Comparison of ENCODE assay signal across 15 mouse cellular contexts in the genomic region with DNA sequence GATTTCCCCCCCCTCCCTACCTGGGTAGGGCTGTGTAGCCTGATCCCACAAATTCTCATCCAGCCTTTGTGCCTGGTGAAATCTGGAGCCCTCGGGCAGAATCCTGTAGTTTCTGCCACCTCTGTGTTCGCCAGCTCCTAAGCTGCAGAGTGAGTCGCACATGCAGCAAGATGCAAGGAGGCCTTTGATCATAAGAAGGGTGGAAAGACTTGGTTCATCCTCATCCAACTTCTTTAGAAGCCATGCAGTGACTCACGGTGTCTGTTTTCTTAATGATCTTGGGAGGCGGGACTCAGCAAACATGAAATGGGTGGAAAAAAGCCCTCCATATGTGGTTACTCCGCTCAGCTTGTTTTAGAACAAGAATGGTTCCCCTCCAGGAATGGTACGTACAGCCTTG. TPM values are rescaled to one million over a fixed set of nuclear protein-coding genes. Genes with fewer than 3 reads are reported as not detected.
DNase-seq lines count a peak whose midpoint lies in the region; ATAC-seq and TF ChIP-seq lines count a peak whose summit lies in the region.
"Had no signal": no experiment of that assay in that cellular context is flagged by ENCODE, and none has a peak within 500 bp of the region (broad histone marks: within the 10 kb centered on the region; RNA-seq: fewer than 3 reads in every experiment).

No protein-coding gene starts in this region.

- DNase-seq in hindbrain, embryonic 14.5 days (ENCODE audit: low spot score): no peak
- DNase-seq in liver, embryonic 11.5 days (ENCODE audit: low spot score): no peak
- DNase-seq in liver: no peak
- DNase-seq in stomach, postnatal 0 days (ENCODE audit: low spot score): no peak
- no peak for DNase-seq in layer of hippocampus, adult 11-12 months (ENCODE audit: low spot score)
- DNase-seq in retina, embryonic 14.5 days (ENCODE audit: low spot score): no peak
- DNase-seq: cerebellum, adult 9-11 months; right cerebral cortex, adult 18-20 months had no signal

- no peak overlapping the region for H3K4me2 ChIP-seq in hindbrain, embryonic 14.5 days (replicated peaks)
- H3K4me2 ChIP-seq in hindbrain, embryonic 16.5 days (ENCODE audit: low read length): no peak overlapping the region
- H3K4me2 ChIP-seq in liver, embryonic 11.5 days: no peak overlapping the region
- no peak overlapping the region for H3K4me2 ChIP-seq in stomach, embryonic 14.5 days (replicated peaks; ENCODE audit: low read depth, low read length)
- H3K4me2 ChIP-seq in stomach, postnatal 0 days (replicated peaks; ENCODE audit: low read depth): no peak overlapping the region
- H3K4me2 ChIP-seq: limb, embryonic 12.5 days; midbrain, embryonic 12.5 days had no signal

- H3K9ac ChIP-seq in hindbrain, embryonic 14.5 days: no peak overlapping the region
- H3K9ac ChIP-seq in hindbrain, embryonic 16.5 days (ENCODE audit: low read depth, low read length): no peak overlapping the region
- H3K9ac ChIP-seq in liver, embryonic 11.5 days (ENCODE audit: low read depth, low read length): no peak overlapping the region
- H3K9ac ChIP-seq in stomach, embryonic 14.5 days (replicated peaks; ENCODE audit: low read depth, low read length): no peak overlapping the region
- no peak overlapping the region for H3K9ac ChIP-seq in stomach, postnatal 0 days (ENCODE audit: low read length)
- H3K9ac ChIP-seq: limb, embryonic 12.5 days; midbrain, embryonic 12.5 days had no signal

- ATAC-seq in hindbrain, embryonic 14.5 days (ENCODE audit: low FRiP score): no peak
- ATAC-seq in hindbrain, embryonic 16.5 days: no peak
- no peak for ATAC-seq in liver, embryonic 11.5 days (replicated peaks; ENCODE audit: low FRiP score)
- no peak for ATAC-seq in stomach, embryonic 14.5 days (ENCODE audit: insufficient number of reproducible peaks, insufficient read depth, low FRiP score, low read depth)
- no peak for ATAC-seq in stomach, postnatal 0 days (ENCODE audit: low FRiP score, low TSS enrichment)

- peaks cover 17% of the 10 kb centered on the region for H3K4me1 ChIP-seq in hindbrain, embryonic 14.5 days (replicated peaks; ENCODE audit: control insufficient read depth, insufficient read depth, low read length)
- H3K4me1 ChIP-seq in hindbrain, embryonic 16.5 days (ENCODE audit: control insufficient read depth, insufficient read depth, low read depth, low read length): peaks cover 9% of the 10 kb centered on the region
- H3K4me1 ChIP-seq in liver, embryonic 11.5 days (replicated peaks; ENCODE audit: control insufficient read depth, insufficient read depth, low read length): peaks cover 7% of the 10 kb centered on the region; the same call in 1 of the 2 replicates
- peaks cover 40% of the 10 kb centered on the region for H3K4me1 ChIP-seq in stomach, embryonic 14.5 days (ENCODE audit: control insufficient read depth, insufficient read depth, low read length)
- H3K4me1 ChIP-seq in stomach, postnatal 0 days (replicated peaks; ENCODE audit: control insufficient read depth, insufficient read depth): 0 out of 2 replicates have a peak, but pooled peaks cover 3% of the 10 kb centered on the region

- TF ChIP-seq CTCF in stomach, postnatal 0 days (IDR thresholded peaks at IDR 0.05; ENCODE audit: low read depth): no peak

- no peaks in the 10 kb centered on the region for H3K27me3 ChIP-seq in hindbrain, embryonic 14.5 days (ENCODE audit: control insufficient read depth, insufficient read depth, low read length)
- H3K27me3 ChIP-seq in hindbrain, embryonic 16.5 days (replicated peaks; ENCODE audit: control insufficient read depth, insufficient read depth, low read length): no peaks in the 10 kb centered on the region
- H3K27me3 ChIP-seq in liver, embryonic 11.5 days (replicated peaks; ENCODE audit: control insufficient read depth, insufficient read depth, low read length): peaks cover 29% of the 10 kb centered on the region
- no peaks in the 10 kb centered on the region; the same call in 1 of the 2 replicates for H3K27me3 ChIP-seq in stomach, embryonic 14.5 days (ENCODE audit: control insufficient read depth, insufficient read depth, low read length)
- no peaks in the 10 kb centered on the region; the same call in 1 of the 2 replicates for H3K27me3 ChIP-seq in stomach, postnatal 0 days (ENCODE audit: control insufficient read depth, insufficient read depth, low read length)

- no peak overlapping the region for H3K4me3 ChIP-seq in hindbrain, embryonic 14.5 days (replicated peaks; ENCODE audit: low read length)
- no peak overlapping the region for H3K4me3 ChIP-seq in hindbrain, embryonic 16.5 days (ENCODE audit: low read length)
- H3K4me3 ChIP-seq in liver, embryonic 11.5 days (ENCODE audit: low read depth, low read length): no peak overlapping the region
- H3K4me3 ChIP-seq in stomach, embryonic 14.5 days (ENCODE audit: low read depth, low read length): no peak overlapping the region
- H3K4me3 ChIP-seq in stomach, postnatal 0 days (ENCODE audit: low read depth, low read length): no peak overlapping the region
- H3K4me3 ChIP-seq: limb, embryonic 12.5 days; midbrain, embryonic 12.5 days had no signal

- no peak for TF ChIP-seq EP300 in stomach, postnatal 0 days (optimal IDR thresholded peaks at IDR 0.05)

- H3K27ac ChIP-seq in hindbrain, embryonic 14.5 days: peak overlapping the region; percentile 45
- H3K27ac ChIP-seq in hindbrain, embryonic 16.5 days (ENCODE audit: low read depth, low read length): no peak overlapping the region
- H3K27ac ChIP-seq in liver, embryonic 11.5 days (ENCODE audit: low read depth, low read length): 0 out of 2 replicates have a peak overlapping the region, but pooled peaks have one; percentile 2
- H3K27ac ChIP-seq in stomach, embryonic 14.5 days (ENCODE audit: low read length): peak overlapping the region; percentile 69; the same call in 1 of the 2 replicates
- no peak overlapping the region for H3K27ac ChIP-seq in stomach, postnatal 0 days (replicated peaks)
- H3K27ac ChIP-seq: limb, embryonic 12.5 days; midbrain, embryonic 12.5 days had no signal

- no peaks in the 10 kb centered on the region for H3K9me3 ChIP-seq in hindbrain, embryonic 14.5 days (ENCODE audit: control insufficient read depth, low read length)
- H3K9me3 ChIP-seq in hindbrain, embryonic 16.5 days (ENCODE audit: control insufficient read depth, low read length): no peaks in the 10 kb centered on the region
- no peaks in the 10 kb centered on the region for H3K9me3 ChIP-seq in liver, embryonic 11.5 days (ENCODE audit: control insufficient read depth, low read length)
- no peaks in the 10 kb centered on the region for H3K9me3 ChIP-seq in stomach, embryonic 14.5 days (ENCODE audit: control insufficient read depth, low read depth, low read length)
- no peaks in the 10 kb centered on the region for H3K9me3 ChIP-seq in stomach, postnatal 0 days (ENCODE audit: control insufficient read depth, low read length)
- H3K9me3 ChIP-seq: limb, embryonic 12.5 days; midbrain, embryonic 12.5 days had no signal

- H3K36me3 ChIP-seq in hindbrain, embryonic 14.5 days (replicated peaks; ENCODE audit: control insufficient read depth, insufficient read depth): no peaks in the 10 kb centered on the region
- no peaks in the 10 kb centered on the region for H3K36me3 ChIP-seq in hindbrain, embryonic 16.5 days (ENCODE audit: control insufficient read depth, insufficient read depth, low read length)
- no peaks in the 10 kb centered on the region for H3K36me3 ChIP-seq in liver, embryonic 11.5 days (ENCODE audit: control insufficient read depth, insufficient read depth, low read length)
- H3K36me3 ChIP-seq in stomach, embryonic 14.5 days (ENCODE audit: control insufficient read depth, insufficient read depth, low read length): no peaks in the 10 kb centered on the region
- no peaks in the 10 kb centered on the region for H3K36me3 ChIP-seq in stomach, postnatal 0 days (ENCODE audit: control insufficient read depth, insufficient read depth, low read length)
- H3K36me3 ChIP-seq: limb, embryonic 12.5 days; midbrain, embryonic 12.5 days had no signal

- 81% methylated on average over 7 of the region's 7 CpGs for WGBS in hindbrain, embryonic 14.5 days
- WGBS in hindbrain, embryonic 16.5 days: 82% methylated on average over 7 of the region's 7 CpGs
- 72% methylated on average over 7 of the region's 7 CpGs for WGBS in liver, embryonic 11.5 days
- 61% methylated on average over 7 of the region's 7 CpGs for WGBS in stomach, embryonic 14.5 days
- WGBS in stomach, postnatal 0 days: 62% methylated on average over 7 of the region's 7 CpGs

RNA-seq across cellular contexts. Expression of a gene that starts 39.3 kb away (rescaled TPM):
- 0.33 and 0.56 TPM in 2 replicates for polyA plus RNA-seq in hindbrain, embryonic 14.5 days (2014; fragmentation: Nextera tagmentation; extraction: Ambion mirVana)
- polyA plus RNA-seq in hindbrain, embryonic 16.5 days (2015; fragmentation: Nextera tagmentation; extraction: Ambion mirVana): 0.21 and 0.35 TPM in 2 replicates
- polyA plus RNA-seq in liver, embryonic 11.5 days (2014; fragmentation: Nextera tagmentation; extraction: Ambion mirVana): 0.73 and 0.85 TPM in 2 replicates
- 0.22 and 0.32 TPM in 2 replicates for polyA plus RNA-seq in stomach, embryonic 14.5 days (2014; fragmentation: Nextera tagmentation; extraction: Ambion mirVana)
- 0.06 TPM in 1 of 2 replicates, not detected in the other for polyA plus RNA-seq in stomach, postnatal 0 days (2015; fragmentation: Nextera tagmentation; extraction: Ambion mirVana)
- polyA plus RNA-seq: forebrain, embryonic 11.5 days; limb, embryonic 12.5 days; midbrain, embryonic 12.5 days; small intestine, adult 2 months; thymus, postnatal 0 days had no signal

RNA-seq across cellular contexts. Expression of a gene that starts 54.5 kb away (rescaled TPM):
- 39.5 and 42.9 TPM in 2 replicates for polyA plus RNA-seq in hindbrain, embryonic 14.5 days (2014; fragmentation: Nextera tagmentation; extraction: Ambion mirVana)
- 20.0 and 20.8 TPM in 2 replicates for polyA plus RNA-seq in hindbrain, embryonic 16.5 days (2015; fragmentation: Nextera tagmentation; extraction: Ambion mirVana)
- polyA plus RNA-seq in liver, embryonic 11.5 days (2014; fragmentation: Nextera tagmentation; extraction: Ambion mirVana): 11.2 and 11.3 TPM in 2 replicates
- polyA plus RNA-seq in stomach, embryonic 14.5 days (2014; fragmentation: Nextera tagmentation; extraction: Ambion mirVana): 23.1 and 25.9 TPM in 2 replicates
- 12.2 and 13.4 TPM in 2 replicates for polyA plus RNA-seq in stomach, postnatal 0 days (2015; fragmentation: Nextera tagmentation; extraction: Ambion mirVana)
- polyA plus RNA-seq: forebrain, embryonic 11.5 days had no signal

RNA-seq across cellular contexts. Expression of a gene that starts 59.6 kb away (rescaled TPM):
- 7.3 and 10.3 TPM in 2 replicates for polyA plus RNA-seq in hindbrain, embryonic 14.5 days (2014; fragmentation: Nextera tagmentation; extraction: Ambion mirVana)
- polyA plus RNA-seq in hindbrain, embryonic 16.5 days (2015; fragmentation: Nextera tagmentation; extraction: Ambion mirVana): 5.9 and 7.4 TPM in 2 replicates
- polyA plus RNA-seq in liver, embryonic 11.5 days (2014; fragmentation: Nextera tagmentation; extraction: Ambion mirVana): 0.45 and 0.58 TPM in 2 replicates
- 0.45 and 0.82 TPM in 2 replicates for polyA plus RNA-seq in stomach, embryonic 14.5 days (2014; fragmentation: Nextera tagmentation; extraction: Ambion mirVana)
- 0.45 and 0.56 TPM in 2 replicates for polyA plus RNA-seq in stomach, postnatal 0 days (2015; fragmentation: Nextera tagmentation; extraction: Ambion mirVana)

Comparison
In these comparisons a context has a peak if more than half of its experiments do, and no peak if none do; other contexts are left out.
1. H3K27ac ChIP-seq: peak in hindbrain, embryonic 14.5 days (single experiment), liver, embryonic 11.5 days (single experiment) and stomach, embryonic 14.5 days (single experiment); none in hindbrain, embryonic 16.5 days (single experiment) and stomach, postnatal 0 days (single experiment).